Mouse (Mus musculus) kidney, postnatal 4 days (tissue): ENCODE data around the gene Ankrd6.

Source experiments
- DNase-seq, 2 experiments: peaks; one replicate each; pipeline ENCODE4 v3.0.0; 2021; ENCODE audit warnings: mixed read lengths in 2 of 2

Ankrd6 gene

GRCm38 (mm10) chr4:32853609-32854188, 96.9 kb downstream of the Ankrd6 start:
- DNase-seq = no peak

- DNase-seq = no peak
These were observed 97.8 kb downstream of the Ankrd6 start for GRCm38 (mm10) chr4:32852819-32853218.

GRCm38 (mm10) chr4:32852294-32852693, 98.3 kb downstream of the Ankrd6 start:
- no peak for DNase-seq

- DNase-seq = no peak
These were observed 112.2 kb downstream of the Ankrd6 start for GRCm38 (mm10) chr4:32838401-32838800.

GRCm38 (mm10) chr4:32836071-32836470, 114.6 kb downstream of the Ankrd6 start:
- no peak for DNase-seq

- DNase-seq = no peak
These were observed 116.1 kb downstream of the Ankrd6 start for GRCm38 (mm10) chr4:32834541-32834940.

- DNase-seq = no peak
These were observed 117.0 kb downstream of the Ankrd6 start for GRCm38 (mm10) chr4:32833494-32834282.

- DNase-seq = no peak
These were observed 121.3 kb downstream of the Ankrd6 start for GRCm38 (mm10) chr4:32829316-32829715.

- no peak for DNase-seq
These were observed 122.1 kb downstream of the Ankrd6 start for GRCm38 (mm10) chr4:32828385-32829077.

- DNase-seq = peak; percentile 10 to 21
These were observed 123.7 kb downstream of the Ankrd6 start for GRCm38 (mm10) chr4:32826925-32827324.

- DNase-seq = no peak
These were observed 126.4 kb downstream of the Ankrd6 start for GRCm38 (mm10) chr4:32824254-32824653.

- DNase-seq = no peak
These were observed 130.0 kb downstream of the Ankrd6 start for GRCm38 (mm10) chr4:32820676-32821075.

- DNase-seq = no peak
These were observed 133.2 kb downstream of the Ankrd6 start for GRCm38 (mm10) chr4:32817478-32817877.

- no peak for DNase-seq
These were observed 150.0 kb downstream of the Ankrd6 start for GRCm38 (mm10) chr4:32800577-32801170.

GRCm38 (mm10) chr4:32799966-32800576, 150.6 kb downstream of the Ankrd6 start, which contains the start of gene Lyrm2:
Gene Lyrm2 (plus strand): TSS chr4:32800253.
- peak; percentile 84 to 91 for DNase-seq

GRCm38 (mm10) chr4:32798976-32799375, 151.7 kb downstream of the Ankrd6 start:
- no peak for DNase-seq

- no peak for DNase-seq
These were observed 161.6 kb downstream of the Ankrd6 start for GRCm38 (mm10) chr4:32789020-32789419.

- no peak for DNase-seq
These were observed 163.5 kb downstream of the Ankrd6 start for GRCm38 (mm10) chr4:32787110-32787509.

- no peak for DNase-seq
These were observed 170.6 kb downstream of the Ankrd6 start for GRCm38 (mm10) chr4:32779996-32780395.

GRCm38 (mm10) chr4:32770284-32770810, 180.3 kb downstream of the Ankrd6 start:
- DNase-seq = no peak

- no peak for DNase-seq
These were observed 182.6 kb downstream of the Ankrd6 start for GRCm38 (mm10) chr4:32768046-32768445.

GRCm38 (mm10) chr4:32767471-32767870, 183.2 kb downstream of the Ankrd6 start:
- no peak for DNase-seq

- no peak for DNase-seq
These were observed 193.2 kb downstream of the Ankrd6 start for GRCm38 (mm10) chr4:32757430-32757829.
